Mouse (Mus musculus): Measurements from ENCODE around the gene Bcas3.

The Bcas3 gene

GRCm38 (mm10) chr11:85857997-85858698 is 505.2 kb downstream of the Bcas3 start:
- ATAC-seq (ENCODE audit: insufficient number of reproducible peaks, low FRiP score, low TSS enrichment) = no peak

- no peak for ATAC-seq (ENCODE audit: insufficient number of reproducible peaks, low FRiP score, low TSS enrichment)
Observed at GRCm38 (mm10) chr11:85864363-85864762, 511.4 kb downstream of the Bcas3 start.

Measured in cerebellum, adult (tissue).